Mouse (Mus musculus) layer of hippocampus, postnatal 25 days (tissue): ENCODE results near the gene Eno1. TPM values are rescaled to one million over a fixed set of nuclear protein-coding genes. Genes with fewer than 3 reads are reported as not detected.

Experiments
- DNase-seq, 2 experiments: peaks; one replicate each; pipeline ENCODE4 v3.0.0; 2022; ENCODE audit warnings: mixed read lengths in 2 of 2, low spot score in 1 of 2; ENCODE audit errors: extremely low spot score in 1 of 2
- total RNA-seq, 2 experiments: library from RNA; stranded (reverse); gene quantifications; 2 replicates each; pipeline ENCODE4 v1.2.3; 2021

Eno1 gene
- total RNA-seq, 2 experiments from 2014 or later = 401 to 447 TPM

DNA sequence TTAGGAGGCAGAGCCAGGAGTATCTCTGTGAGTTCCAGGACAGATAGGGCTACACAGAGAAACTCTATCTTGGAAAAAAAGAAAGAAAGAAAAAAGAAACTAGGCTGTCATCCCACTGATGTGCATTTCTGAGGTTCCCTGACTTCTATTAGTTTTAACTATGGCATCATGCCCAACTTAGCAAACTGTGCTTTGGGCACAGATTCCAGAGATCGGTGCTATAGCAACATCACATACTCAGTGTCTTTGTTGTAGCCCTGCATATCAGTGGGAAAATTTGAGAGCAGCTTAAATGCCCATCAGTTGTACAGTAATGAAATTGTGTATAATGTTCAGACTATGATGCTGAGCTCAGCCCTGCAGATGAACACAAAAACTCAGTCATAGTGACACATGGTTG, 10.8 kb upstream of the Eno1 start:
- no peak for DNase-seq

DNA sequence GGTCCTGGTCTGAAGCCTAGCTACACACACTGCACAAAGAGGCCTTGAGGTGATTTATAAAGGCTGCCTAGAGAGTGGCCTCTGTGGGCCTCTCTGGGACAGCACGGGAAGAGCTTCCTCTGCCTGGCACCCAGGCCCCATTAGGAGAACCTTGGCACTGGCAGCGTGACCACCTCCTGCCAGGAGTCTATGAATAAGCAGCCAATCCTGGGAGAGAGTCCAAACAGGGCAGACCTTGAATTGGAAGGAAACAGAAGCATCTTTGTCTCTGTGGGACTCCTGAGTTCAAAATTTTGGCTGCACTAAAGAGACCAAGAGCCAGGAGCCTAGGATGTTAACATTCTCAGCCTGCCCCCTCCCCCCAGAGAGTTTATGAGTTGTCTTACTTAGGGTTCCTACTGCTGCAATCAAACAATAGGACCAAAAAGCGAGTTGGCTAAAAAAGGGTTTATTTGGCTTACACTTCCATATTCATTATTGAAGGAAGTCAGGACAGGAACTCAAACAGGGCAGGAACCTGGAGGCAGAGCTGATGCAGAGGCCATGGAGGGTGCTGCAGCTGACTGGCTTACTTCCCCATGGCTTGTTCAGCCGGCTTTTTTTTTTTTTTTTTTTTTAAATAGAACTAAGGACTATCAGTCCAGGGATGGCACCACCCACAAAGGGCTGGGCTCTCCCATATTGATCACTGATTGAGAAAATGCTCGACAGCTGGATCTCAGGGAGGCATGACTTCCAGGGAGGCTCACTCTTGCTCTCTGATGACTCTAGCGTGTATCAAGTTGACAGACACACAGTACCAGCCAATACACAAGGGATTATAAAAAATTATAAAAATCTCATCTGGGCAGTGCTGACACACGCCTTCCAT, 9.5 kb upstream of the Eno1 start:
- DNase-seq = peak in 1 of 2 experiments; percentile 48

DNA sequence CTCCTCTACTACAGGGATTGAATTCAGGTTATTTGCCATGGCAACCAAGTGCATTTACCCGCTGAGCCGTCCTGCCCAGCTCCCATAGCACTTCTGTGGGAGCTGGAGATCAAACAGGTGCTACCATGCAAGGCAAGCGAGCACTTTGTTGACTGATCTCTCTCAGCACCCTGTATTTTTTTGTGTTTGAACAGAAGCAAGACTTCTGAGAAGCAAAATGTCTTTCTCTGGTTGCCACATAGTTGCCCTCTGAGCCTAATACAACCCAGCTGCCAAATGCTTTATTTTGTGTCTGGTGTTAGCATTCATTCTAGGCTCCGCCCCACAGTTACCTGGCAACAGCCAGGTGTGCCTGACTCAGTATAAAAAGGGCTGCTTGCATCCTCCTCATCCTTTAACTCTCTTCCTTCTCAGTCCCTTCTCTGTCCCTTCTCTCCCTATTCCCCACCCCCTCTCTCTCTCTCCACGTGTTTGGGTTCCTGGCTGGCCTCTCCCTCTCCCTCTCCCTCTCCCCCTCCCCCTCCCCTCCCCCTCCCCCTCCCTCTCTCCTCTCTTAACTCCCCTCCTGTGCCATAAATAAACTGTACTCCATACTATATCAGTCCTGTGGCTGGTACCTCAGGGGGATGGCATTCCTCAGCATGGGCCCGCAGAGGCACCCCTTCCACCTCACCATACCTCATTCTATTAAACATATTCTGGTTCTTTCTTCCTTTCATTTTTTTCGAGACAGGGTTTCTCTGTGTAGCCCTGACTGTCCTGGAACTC, 7.8 kb upstream of the Eno1 start:
- DNase-seq = no peak

DNA sequence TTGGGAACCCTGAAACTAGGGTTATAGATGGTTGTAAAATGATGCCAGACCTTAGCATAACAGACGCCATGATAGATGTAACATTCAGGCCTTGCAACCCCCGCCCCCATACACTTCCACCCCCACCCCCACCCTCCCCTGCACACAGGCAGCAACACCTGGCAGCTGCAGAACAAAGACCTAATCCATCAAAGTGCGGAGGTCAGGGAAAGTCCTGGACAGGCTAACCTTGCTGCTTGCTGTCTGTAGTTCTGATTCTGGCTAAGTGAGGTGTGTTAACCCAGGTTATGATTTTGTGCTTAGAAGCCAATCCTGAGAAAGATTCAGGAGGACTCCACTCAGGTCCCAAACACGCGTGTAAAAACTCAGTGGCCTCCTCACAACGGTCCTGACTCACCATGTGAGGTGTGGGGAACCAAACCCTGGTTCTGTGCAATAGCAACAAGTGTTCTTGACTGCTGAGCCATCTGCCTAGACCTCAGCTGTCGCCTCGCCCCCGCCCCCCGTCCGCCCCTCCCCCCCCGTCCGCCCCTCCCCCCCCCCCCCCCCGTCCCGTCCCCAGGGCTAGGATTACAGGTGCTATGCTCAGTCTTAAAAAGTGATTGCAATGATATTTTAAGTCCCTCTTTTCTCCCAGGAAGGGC, 6.7 kb upstream of the Eno1 start:
- no peak for DNase-seq

GRCm38 (mm10) chr4:150230460-150231407, 5.8 kb upstream of the Eno1 start:
- no peak for DNase-seq

DNA sequence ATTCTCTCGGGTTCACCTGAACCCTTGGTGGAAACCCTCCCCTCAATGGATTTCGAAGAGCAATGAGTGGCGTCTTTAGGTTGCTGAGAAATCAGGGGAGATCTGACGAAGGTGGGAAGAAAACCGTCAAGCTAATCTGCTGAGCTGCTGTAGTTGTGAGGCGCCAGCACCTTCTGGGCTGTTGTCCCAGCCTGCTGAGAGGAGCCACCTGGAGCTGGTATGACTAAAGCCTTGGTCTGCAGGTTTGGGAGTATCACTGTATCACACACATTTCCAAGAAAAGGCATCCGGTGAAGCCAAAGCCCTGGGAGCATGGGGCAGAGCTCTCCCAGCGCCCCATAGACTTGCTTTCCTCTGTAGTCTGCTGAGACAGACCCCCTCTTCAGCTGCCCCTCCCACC, 4.7 kb upstream of the Eno1 start:
- no peak for DNase-seq

DNA sequence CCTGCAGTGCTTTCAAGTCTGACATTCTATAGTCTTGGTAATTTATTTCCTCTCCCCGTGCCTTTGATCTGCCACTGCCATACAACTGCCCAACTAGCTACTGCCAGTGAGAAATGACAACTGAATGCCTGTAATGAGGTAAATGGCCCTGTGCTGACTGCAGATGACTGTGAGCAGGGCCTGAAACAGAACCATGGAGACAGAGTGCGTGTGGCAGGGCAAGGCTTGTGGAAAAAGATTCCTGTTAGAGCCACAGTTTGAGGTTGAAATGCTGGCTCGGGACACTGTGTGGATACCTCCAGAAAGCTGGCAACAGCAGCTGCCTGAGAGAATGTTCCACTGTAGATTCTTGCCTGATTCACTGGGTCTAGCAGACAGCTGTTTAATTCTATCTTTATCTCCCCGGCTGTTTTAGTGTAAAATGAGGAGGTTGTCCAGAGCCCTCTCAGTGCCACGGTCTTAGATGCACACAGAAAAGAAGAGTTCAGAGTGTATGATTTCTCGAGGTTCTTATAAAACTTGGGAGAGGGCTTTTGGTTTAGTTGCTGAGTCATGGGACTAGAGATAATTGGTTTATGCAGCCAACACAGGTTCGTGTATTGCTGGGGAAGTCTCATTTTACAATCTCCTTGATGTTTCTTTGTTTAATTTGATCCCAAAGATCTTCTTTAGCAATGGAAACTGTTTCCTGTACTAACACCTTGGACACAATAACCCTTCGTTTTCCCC, 1.8 kb upstream of the Eno1 start:
- DNase-seq = no peak

DNA sequence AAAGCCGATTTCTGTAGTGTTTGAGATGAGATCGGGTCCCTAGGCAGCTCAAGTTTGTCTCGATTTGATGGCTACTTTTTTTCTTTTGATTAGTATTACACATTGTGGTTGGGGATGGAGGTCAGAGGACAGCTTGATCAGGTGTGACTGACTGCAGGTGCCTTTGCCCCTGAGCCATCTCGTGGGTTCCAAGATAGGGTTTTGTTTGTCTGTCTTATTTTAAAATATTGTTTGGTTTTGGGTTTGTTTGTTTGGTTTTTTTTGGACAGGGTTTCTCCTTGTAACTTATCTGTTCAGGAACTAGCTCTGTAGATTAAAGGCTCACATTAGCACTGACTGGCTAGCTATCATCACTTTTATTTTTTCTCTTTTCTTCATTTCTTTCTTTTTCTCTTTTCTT, 936 bp upstream of the Eno1 start:
- no peak for DNase-seq

DNA sequence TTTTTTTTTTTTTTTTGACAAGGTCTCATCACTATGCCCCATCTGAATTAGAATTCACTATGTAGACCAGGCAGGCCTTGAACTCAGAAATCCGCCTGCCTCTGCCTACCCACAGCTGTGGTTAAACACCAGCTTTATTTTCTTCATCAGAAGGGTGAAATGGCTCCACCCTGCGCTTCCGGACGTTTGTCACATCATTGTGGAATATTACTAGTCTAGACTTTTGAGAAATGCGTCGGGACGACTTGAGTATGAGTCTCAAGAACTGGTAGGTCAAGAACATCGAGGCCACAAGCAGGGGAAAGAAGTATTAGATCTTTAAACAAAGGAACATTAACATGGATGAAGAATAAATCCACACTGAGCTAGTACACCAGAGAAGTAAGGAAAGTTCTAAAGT, 490 bp upstream of the Eno1 start:
- DNase-seq = no peak

GRCm38 (mm10) chr4:150237636-150238361, 1.3 kb downstream of the Eno1 start:
- DNase-seq = no peak

GRCm38 (mm10) chr4:150238433-150239086, 2.0 kb downstream of the Eno1 start:
- no peak for DNase-seq

GRCm38 (mm10) chr4:150239087-150239480, 2.6 kb downstream of the Eno1 start:
- no peak for DNase-seq

DNA sequence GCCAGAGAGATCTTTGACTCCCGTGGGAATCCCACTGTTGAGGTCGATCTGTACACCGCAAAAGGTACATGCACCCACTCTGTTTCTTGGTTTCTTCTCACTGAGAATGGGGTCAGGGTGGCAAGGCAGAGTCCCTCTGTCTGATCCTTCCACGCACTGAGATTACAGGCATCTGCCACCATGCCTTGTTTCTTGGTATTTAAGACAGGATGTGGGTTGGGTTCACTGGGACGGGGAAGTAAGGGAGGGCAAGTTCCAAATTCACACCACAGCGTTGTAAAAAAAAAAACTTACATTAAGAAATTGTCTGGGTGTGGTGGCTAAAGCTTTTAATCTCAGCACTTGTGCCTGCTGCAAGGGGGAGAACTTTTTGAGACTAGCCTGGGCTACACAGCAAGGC, 3.0 kb downstream of the Eno1 start:
- DNase-seq = no peak

DNA sequence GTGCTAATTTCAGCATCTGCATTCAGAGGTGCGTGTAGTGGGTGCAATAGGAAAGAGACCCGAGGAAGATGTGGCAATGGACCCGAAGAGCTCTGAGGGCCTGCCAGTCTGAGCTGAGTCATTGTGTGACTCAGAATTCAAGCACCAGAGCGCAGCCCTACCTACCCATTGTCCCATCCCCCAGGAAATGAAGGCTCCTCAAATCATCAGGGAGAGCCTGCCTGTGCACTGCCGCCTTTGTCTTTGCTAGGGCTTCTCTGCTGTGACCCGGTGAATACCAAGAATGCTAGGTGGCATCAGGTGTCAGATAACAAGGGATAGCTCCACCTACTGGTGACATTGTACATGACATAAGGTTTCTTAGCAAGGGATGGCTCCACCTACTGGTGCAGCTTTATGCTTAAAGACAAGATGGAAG, 3.4 kb downstream of the Eno1 start:
- peak; percentile 54 to 60 for DNase-seq

DNA sequence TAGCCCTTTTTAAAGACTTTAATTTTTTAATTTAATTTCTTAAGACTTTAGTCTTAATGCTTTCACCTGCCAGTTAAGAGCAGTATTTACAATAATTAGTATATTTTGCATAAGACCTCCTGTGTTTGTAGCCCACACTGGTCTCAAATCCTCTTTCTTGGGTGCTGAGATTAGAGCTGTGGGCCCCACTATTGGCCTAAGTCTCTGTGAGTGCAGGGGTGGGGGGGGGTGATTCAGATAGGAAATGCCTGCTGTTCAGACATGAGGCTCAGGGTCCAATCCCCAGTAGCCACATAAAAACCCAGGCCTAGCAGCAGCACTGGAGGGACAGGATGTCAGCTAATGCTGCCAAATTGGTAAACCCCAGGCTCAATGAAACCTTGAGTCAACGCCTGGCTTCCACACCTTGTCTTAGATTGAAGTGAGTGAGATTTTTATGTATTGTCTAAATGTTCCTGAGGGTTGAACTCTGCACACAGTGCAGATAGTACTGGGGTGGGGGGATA, 3.9 kb downstream of the Eno1 start:
- no peak for DNase-seq

GRCm38 (mm10) chr4:150241708-150242107, 5.2 kb downstream of the Eno1 start:
- DNase-seq = no peak

DNA sequence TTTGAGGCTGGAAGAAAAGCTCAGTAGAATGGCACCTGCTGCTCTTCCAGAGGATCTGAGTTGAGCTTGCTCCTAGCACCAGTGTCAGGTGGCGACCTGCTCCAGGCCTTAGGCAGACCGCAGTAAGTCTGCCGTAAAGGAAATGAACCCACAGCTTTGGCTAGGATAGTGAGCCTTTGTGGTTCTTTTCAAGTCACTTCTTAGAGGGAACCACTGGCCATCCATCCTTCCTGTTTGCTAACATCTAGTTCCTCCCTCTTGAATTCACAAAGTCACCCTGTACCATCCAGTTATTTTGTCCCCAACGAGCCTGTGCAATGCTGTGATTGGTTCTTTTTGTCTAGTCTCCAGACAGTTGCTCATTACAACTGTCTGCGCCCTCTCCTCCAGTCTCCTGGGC, 6.2 kb downstream of the Eno1 start:
- DNase-seq = no peak

DNA sequence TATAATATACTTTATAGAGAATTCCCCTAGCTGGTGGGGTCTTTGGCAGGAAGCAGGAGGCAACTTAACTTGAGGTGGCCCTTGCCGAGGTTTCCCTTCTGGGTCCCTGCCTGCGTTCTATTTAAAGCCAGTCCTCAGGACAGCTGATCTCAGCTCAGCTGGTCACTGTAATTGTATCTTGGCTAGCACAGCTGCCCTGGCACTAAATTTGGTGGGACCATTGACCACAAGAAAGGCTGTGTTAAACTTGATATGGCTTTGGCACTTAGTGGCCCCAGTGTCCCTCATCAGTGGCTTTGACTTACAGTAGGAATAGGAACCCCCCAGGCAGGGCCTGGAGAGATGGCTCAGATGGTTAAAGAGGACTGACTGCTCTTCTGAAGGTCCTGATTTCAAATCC, 9.4 kb downstream of the Eno1 start:
- no peak for DNase-seq
